Mouse (Mus musculus) lung, embryonic 15.5 days (tissue): ENCODE data around the gene Paxx. TPM values are rescaled to one million over a fixed set of nuclear protein-coding genes. Genes with fewer than 3 reads are reported as not detected.
A peak's percentile ranks its signal among the peaks of the same experiment; 100 is the strongest.

Experiments
- ATAC-seq: fragments of 200-750 bp; cut with Nextera tagmentation; 2 replicates; pipeline ENCODE4 v1.8.0; 2017; ENCODE audit warnings: moderate number of reproducible peaks, borderline replicate concordance; ENCODE audit not compliant: low FRiP score, low TSS enrichment; ENCODE audit errors: extremely low read depth
- H3K27ac ChIP-seq: fragments of 300-500 bp; sonication (generic); 2 replicates; pipeline ENCODE4 v1.5.1; 2015; ENCODE audit warnings: moderate library complexity, mild to moderate bottlenecking, inconsistent platforms
- H3K27me3 ChIP-seq: fragments of 300-500 bp; sonication (generic); 2 replicates; pipeline ENCODE4 v1.6.1; 2015; ENCODE audit warnings: inconsistent platforms
- H3K36me3 ChIP-seq: fragments of 300-500 bp; sonication (generic); 2 replicates; pipeline ENCODE4 v1.6.1; 2015; ENCODE audit warnings: inconsistent platforms
- H3K4me1 ChIP-seq: fragments of 300-500 bp; sonication (generic); 2 replicates; pipeline ENCODE4 v1.6.1; 2015; ENCODE audit warnings: inconsistent platforms
- H3K4me2 ChIP-seq: fragments of 300-500 bp; sonication (generic); 2 replicates; pipeline ENCODE4 v1.6.1; 2015; ENCODE audit warnings: inconsistent platforms, mild to moderate bottlenecking, moderate library complexity
- H3K4me3 ChIP-seq: fragments of 300-500 bp; sonication (generic); 2 replicates; pipeline ENCODE4 v1.5.1; 2015; ENCODE audit warnings: mild to moderate bottlenecking, inconsistent platforms
- H3K9ac ChIP-seq: fragments of 300-500 bp; sonication (generic); 2 replicates; pipeline ENCODE4 v1.6.1; 2015; ENCODE audit warnings: inconsistent platforms
- H3K9me3 ChIP-seq: fragments of 300-500 bp; sonication (generic); 2 replicates; pipeline ENCODE4 v1.6.1; 2016; ENCODE audit warnings: inconsistent platforms
- WGBS: fragments of 180-500 bp; shearing (Covaris S2); methylation state at CpG from one replicate; pipeline ENCODE4 v1.1.7; 2015; 5-methylcytosine and 5-hydroxymethylcytosine counted together
- polyA plus RNA-seq: library from polyadenylated mRNA; unstranded; fragments of >200 nt; fragmentation: Nextera tagmentation; extraction: Ambion mirVana; gene quantifications from 2 replicates; pipeline ENCODE4 v1.2.1, GENCODE M21; 2015

The Paxx gene
- polyA plus RNA-seq, 1 experiment from 2014 or later = 37.0 TPM

DNA sequence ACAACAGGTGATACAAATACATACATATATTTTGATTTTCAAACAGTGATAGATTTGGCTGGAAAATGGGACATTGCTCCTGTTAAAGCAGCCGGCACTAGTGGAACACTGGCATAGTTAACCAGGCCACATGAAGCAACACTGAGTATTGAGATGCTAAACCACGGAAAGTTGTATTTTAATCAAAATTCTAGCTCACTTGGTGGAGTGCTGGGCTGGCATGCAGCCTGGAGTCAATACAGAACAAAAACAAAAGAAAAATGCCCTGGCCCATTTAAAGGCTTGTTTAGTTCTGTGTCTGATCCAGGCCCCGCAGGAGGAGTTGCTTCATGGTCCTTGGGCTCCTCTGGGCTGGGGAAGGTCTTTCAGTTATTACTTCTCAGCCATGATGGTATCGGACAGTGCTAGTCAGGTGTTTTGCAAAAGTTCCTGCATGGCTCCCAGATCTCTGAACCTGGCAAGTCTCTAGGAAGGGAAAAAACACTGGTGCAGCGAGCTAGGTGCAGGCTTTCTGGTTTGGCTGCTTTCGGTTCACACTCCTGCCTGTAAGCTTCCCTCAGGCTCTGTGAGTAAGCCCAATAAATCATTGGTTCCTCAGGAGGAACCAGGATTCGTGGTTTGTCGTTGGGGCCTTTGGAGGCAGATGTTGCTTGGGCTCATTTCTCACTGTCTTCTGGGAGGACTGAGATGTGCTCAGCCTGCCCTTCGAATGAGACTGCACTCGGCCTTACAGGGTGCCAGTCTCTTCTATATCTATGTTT lies 18.8 kb upstream of the Paxx start:
- Histone ChIP-seq H3K4me2 (no peak overlapping the region), H3K27ac (no peak overlapping the region), H3K9me3 (no peaks in the 10 kb centered on the region), H3K36me3 (no peaks in the 10 kb centered on the region), H3K9ac (no peak overlapping the region), H3K27me3 (no peaks in the 10 kb centered on the region), H3K4me1 (no peaks in the 10 kb centered on the region), H3K4me3 (no peak overlapping the region)
- no peak for ATAC-seq
- WGBS = 64% methylated on average over 10 of the region's 10 CpGs

DNA sequence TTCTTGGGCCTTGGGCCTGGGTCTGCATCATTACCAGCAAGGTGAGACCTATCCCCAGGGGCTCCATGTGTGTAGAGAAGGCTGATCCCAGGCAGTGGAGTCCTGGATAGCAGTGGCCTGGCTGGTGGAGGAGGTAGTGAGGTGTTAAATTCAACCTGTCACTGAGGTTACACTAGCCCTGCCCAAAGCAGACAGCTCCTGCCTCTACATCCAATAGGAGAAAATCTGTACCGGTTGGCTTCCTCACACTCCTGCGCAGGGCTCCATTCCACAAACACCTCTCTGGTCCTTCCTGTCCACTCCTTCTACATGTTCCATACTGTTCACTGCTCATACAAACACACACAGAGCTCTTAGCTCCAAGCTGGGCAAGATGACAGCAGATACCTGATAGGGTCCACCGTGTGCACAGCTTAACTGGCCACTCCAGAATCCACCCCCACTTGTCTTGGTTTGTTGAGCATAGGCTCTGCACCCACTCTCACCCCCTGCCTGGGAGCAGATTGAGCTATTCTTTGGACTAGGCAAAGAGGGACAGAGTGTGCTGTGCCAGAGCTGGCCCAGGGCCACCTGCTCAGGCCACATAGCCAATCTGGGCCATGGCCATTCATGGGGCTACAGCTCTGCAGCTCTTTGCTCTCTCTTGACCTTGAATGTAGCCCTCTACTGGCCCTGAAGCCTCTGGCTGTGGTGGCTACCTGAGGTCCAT lies 17.2 kb upstream of the Paxx start:
- Histone ChIP-seq H3K4me2 (no peak overlapping the region), H3K4me3 (no peak overlapping the region), H3K36me3 (no peaks in the 10 kb centered on the region), H3K9ac (no peak overlapping the region), H3K9me3 (no peaks in the 10 kb centered on the region), H3K27me3 (no peaks in the 10 kb centered on the region), H3K4me1 (no peaks in the 10 kb centered on the region), H3K27ac (no peak overlapping the region)
- WGBS = 72% methylated on average over 3 of the region's 3 CpGs
- ATAC-seq = peak; percentile 16; the same call in 1 of the 2 replicates

DNA sequence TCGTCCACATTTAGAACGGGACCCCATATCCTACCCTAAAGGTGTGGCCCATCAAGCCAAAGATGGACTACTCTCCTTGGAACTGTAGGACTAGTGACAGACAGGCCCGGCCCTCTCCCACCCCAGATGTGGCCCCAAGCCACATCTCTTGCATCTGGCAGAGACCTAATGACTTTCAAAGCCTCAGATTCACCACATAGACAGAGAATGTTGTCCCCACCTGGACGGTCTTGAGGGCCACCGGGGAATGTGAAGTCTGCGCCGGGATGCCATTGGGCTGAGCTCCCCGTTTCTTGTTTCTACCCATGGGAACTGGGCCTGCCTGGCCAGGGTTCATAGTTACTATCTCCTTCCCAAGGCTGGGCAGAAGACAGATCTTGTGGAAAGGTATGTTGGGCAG lies 16.6 kb upstream of the Paxx start:
- no peak overlapping the region for H3K4me3 ChIP-seq
- 82% methylated on average over 8 of the region's 8 CpGs for WGBS
- no peak overlapping the region for H3K27ac ChIP-seq
- ATAC-seq = no peak
- no peaks in the 10 kb centered on the region for H3K27me3 ChIP-seq
- H3K4me1 ChIP-seq = no peaks in the 10 kb centered on the region
- no peaks in the 10 kb centered on the region for H3K9me3 ChIP-seq
- H3K36me3 ChIP-seq = no peaks in the 10 kb centered on the region
- no peak overlapping the region for H3K9ac ChIP-seq
- H3K4me2 ChIP-seq = no peak overlapping the region

DNA sequence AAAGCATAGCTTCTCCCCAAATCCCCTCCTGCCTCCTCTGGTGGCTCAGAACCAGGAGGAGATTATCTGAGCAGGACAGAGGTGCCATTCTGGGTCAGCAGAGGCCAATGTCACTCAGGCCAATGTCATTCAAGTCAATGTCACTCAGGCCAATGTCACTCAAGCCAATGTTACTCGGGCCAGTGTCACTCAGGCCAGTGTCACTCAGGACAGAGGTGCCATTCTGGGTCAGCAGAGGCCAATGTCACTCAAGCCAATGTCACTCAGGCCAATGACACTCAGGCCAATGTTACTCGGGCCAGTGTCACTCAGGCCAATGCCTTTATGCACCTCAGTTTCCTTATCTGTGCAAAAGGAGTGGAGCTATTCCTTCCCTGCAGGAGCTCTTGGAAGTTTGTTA lies 11.7 kb upstream of the Paxx start:
- Histone ChIP-seq H3K27me3 (no peaks in the 10 kb centered on the region), H3K4me1 (peaks cover 15% of the 10 kb centered on the region; the same call in 1 of the 2 replicates), H3K9ac (no peak overlapping the region), H3K27ac (no peak overlapping the region), H3K4me2 (no peak overlapping the region), H3K9me3 (no peaks in the 10 kb centered on the region), H3K4me3 (no peak overlapping the region), H3K36me3 (no peaks in the 10 kb centered on the region)
- 50% methylated on average over 2 of the region's 2 CpGs for WGBS
- no peak for ATAC-seq

DNA sequence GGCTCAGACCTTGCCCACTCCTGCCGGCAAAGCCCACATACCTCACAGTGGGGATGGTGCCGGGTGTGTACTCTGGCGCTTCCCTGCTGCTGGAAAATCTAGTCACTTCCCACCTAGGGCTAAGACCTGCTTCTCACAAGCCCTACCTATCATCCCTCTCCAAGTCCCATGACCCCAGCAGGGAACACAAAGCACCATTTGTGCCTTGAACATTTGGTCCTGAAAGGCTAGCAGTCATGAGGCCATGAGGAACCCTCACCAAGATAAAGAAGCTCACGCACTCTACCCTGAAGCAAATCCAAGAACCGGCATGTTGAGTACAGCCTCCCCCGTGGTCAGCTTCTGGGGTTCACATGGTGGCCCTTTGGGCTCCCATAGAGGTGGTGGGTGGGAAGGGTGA lies 9.1 kb upstream of the Paxx start, which contains the start of gene Ptgds:
Gene Ptgds, minus strand, starts transcription at position 78 of the 400 bp plus-strand sequence.
- Histone ChIP-seq H3K27me3 (no peaks in the 10 kb centered on the region), H3K4me1 (peaks cover 15% of the 10 kb centered on the region; the same call in 1 of the 2 replicates), H3K4me3 (no peak within 1 kb of the TSS), H3K4me2 (no peak within 1 kb of the TSS), H3K9me3 (no peaks in the 10 kb centered on the region), H3K36me3 (no peaks in the 10 kb centered on the region), H3K27ac (peak within 1 kb of the TSS; percentile 25), H3K9ac (no peak within 1 kb of the TSS)
- 33% methylated on average over 6 of the region's 6 CpGs for WGBS
- no peak for ATAC-seq

DNA sequence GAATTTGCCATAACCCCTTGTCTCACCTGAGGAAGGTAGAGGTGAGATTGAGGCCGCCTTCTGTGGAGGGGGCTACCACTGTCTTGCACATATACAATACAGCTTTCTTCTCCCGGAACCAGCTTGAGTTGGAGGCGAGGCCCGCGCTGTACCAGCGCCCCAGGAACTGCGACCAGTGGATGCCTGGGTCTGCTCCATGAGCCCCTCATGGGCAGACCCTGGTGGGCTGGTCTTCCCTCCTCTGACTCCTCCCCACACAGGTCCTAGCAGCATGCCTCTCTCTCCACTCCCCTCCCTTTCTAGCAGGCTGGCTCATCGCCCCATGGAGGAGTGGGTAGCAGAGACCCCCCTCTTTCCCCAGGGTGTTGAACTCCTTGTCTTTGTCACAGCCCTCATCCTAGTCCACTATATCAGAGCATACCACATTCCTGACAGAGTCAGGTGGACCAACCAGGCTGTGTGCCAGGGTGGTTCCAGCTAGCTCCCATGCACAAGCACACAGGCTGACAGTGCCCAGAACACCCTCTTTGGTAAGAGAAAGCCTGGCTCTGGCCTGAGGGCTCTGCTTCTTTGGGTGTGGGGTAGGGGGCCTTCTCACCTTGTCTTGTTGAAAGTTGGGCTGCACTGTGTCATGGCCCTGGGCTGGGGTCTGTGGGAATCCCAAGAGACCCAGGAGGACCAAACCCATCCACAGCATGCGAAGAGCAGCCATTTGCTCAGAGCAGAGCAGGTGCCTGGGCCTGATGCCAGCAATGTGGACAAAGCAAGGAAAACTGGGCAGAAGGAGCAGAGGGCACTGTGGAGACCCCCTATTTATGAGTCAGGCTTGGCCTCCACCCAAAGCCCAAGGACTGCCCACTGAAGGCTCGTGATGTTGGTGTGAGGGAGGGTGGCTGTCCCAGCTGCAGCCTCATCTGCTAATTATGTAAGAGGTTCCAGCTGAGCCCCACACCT lies 8.3 kb upstream of the Paxx start:
- ATAC-seq = peak; percentile 36; the same call in 1 of the 2 replicates
- WGBS = 63% methylated on average over 10 of the region's 10 CpGs
- Histone ChIP-seq H3K9ac (no peak overlapping the region), H3K36me3 (no peaks in the 10 kb centered on the region), H3K9me3 (no peaks in the 10 kb centered on the region), H3K27ac (peak overlapping the region; percentile 25), H3K4me3 (no peak overlapping the region), H3K4me1 (peaks cover 15% of the 10 kb centered on the region; the same call in 1 of the 2 replicates), H3K27me3 (no peaks in the 10 kb centered on the region), H3K4me2 (no peak overlapping the region)

DNA sequence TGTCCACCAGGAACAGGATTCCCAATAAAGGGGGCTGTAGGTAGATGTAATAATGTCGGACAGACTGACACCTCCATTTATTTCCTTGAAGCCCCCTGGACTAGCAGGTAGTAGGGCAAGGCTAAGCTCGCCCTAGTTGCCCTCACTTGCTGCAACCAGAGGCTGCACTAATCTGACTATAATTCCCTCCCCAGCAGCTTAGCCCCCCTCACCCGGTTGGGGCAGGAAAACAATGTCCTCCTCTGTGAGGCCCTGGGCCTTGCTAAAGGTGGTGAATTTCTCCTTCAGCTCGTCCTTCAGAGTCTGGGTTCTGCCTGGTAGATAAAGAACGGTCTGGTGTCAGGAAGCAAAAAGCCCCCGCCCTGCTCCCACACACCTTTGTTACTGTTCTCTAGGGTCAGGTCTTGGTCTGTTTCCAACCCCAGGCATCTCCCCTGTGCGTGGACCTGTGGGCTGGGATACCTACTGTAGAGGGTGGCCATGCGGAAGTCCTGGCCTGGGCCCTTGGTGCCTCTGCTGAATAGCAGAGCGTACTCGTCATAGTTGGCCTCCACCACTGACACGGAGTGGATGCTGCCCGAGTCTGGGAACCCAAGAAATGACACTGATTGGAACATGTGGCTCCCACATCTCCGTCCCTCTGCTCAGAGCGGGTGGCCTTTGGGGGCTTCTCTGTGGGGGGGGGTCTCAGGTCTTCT lies 6.9 kb upstream of the Paxx start:
- Histone ChIP-seq H3K36me3 (no peaks in the 10 kb centered on the region), H3K9ac (no peak overlapping the region), H3K9me3 (no peaks in the 10 kb centered on the region), H3K4me3 (no peak overlapping the region), H3K27me3 (no peaks in the 10 kb centered on the region), H3K4me2 (no peak overlapping the region), H3K27ac (no peak overlapping the region), H3K4me1 (peaks cover 15% of the 10 kb centered on the region; the same call in 1 of the 2 replicates)
- no peak for ATAC-seq
- WGBS = 66% methylated on average over 14 of the region's 14 CpGs

DNA sequence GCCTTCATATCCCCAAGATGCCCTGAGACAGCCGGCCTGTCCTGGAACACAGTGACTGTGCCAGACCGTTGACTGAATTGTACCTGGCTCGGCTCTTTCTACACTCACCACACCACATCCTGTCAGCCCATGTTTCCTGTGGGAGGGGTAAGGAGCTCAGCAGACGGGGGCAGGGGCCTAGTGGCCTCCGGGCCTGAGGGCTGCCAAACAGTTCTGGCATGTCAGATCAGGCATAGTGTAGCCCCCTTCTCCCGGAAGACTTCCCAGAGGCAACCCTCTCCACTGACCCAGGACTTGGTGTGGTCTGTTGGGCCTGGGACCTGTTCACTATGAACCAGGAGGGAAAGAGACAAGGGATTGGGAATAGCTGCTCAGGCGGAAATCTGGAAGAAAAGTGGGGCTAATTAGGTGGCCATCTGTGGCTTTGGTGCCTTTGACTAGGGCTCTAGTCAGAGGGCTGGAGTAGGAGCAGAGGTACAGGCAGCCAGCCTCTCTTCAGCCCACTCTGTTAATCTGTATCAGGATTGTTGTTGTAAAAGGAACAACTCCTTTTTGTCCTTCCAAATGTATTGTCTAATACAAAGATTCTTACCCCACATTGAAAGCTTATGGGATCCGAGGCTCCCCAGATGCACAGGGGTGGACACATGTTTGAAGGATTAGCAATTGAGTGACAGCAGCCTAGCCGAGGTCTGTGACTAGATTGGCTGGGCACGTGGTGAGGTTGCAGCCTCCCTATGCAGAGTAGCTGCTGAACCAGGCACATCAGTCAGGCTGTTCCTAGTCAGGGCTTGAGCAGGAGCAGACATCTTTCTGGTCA lies 5.1 kb upstream of the Paxx start:
- Histone ChIP-seq H3K9ac (no peak overlapping the region), H3K27ac (no peak overlapping the region; the same call in 1 of the 2 replicates), H3K4me1 (peaks cover 23% of the 10 kb centered on the region), H3K9me3 (no peaks in the 10 kb centered on the region), H3K27me3 (no peaks in the 10 kb centered on the region), H3K4me3 (no peak overlapping the region), H3K36me3 (no peaks in the 10 kb centered on the region), H3K4me2 (no peak overlapping the region)
- WGBS = 47% methylated on average over 10 of the region's 10 CpGs
- no peak for ATAC-seq

DNA sequence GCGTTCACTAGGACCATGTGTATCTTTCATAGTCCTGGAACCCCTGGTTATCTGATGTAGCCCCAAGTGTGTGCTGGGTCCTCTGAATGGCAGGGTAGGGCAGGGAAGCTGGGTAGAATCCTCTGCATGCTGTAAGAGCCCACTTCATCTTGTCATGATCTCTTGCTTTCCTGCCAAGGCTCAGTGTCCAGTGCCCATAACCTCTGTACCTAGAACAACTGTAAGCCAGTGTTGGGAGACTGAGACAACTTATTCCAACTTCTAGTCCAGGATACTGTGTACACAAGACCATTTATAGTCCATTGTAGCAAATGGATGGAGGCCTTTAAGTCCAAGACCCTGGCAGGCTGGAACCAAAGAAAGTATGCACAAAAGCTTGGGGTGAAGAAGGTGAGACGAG lies 4.4 kb upstream of the Paxx start:
- Histone ChIP-seq H3K4me2 (no peak overlapping the region), H3K9ac (no peak overlapping the region), H3K9me3 (no peaks in the 10 kb centered on the region), H3K27me3 (no peaks in the 10 kb centered on the region), H3K4me1 (peaks cover 25% of the 10 kb centered on the region), H3K27ac (no peak overlapping the region), H3K36me3 (no peaks in the 10 kb centered on the region), H3K4me3 (no peak overlapping the region)
- WGBS = 66% methylated on average over 2 of the region's 2 CpGs
- no peak for ATAC-seq

DNA sequence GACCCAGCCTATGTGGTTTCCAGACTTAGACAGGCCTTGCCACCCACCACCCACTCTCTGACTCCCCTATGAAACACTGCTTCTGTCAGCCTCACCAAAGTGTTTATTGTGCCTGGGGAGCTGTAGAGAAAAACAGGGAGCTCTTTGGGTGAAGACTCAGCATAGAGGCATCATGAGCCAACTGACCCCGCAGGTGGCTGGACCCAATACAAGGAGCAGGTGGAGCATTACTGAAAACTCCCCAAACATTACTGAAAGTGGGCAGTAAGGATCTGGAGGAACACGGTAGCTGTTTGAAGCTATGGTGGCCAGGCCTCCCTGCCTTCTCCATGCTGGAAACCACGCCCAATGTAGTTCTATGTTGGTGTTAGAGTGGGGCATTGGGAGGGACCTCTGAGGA lies 2.7 kb upstream of the Paxx start:
- 84% methylated on average over 3 of the region's 3 CpGs for WGBS
- Histone ChIP-seq H3K4me1 (peaks cover 29% of the 10 kb centered on the region), H3K4me2 (no peak overlapping the region), H3K27me3 (no peaks in the 10 kb centered on the region), H3K9me3 (no peaks in the 10 kb centered on the region), H3K27ac (no peak overlapping the region), H3K36me3 (no peaks in the 10 kb centered on the region), H3K9ac (no peak overlapping the region), H3K4me3 (no peak overlapping the region)
- no peak for ATAC-seq
